Mouse (Mus musculus): Measurements from ENCODE around the gene Tbc1d30.

GRCm38 (mm10) chr10:121290682-121291078, 60.4 kb downstream of the Tbc1d30 start:
- TF ChIP-seq CTCF (conservative IDR thresholded peaks at IDR 0.05; ENCODE audit: insufficient read depth, insufficient read length, low read depth, low read length) (no peak), POLR2A (IDR thresholded peaks at IDR 0.05; ENCODE audit: low read depth, low read length) (no peak)

All from kidney, adult 2 months (tissue).